Mouse (Mus musculus) neural tube, embryonic 11.5 days (tissue): ENCODE measurements around the gene Ergic1. TPM values are rescaled to one million over a fixed set of nuclear protein-coding genes. Genes with fewer than 3 reads are reported as not detected.
A peak's percentile ranks its signal among the peaks of the same experiment; 100 is the strongest.

Experiments used
- ATAC-seq: fragments of 200-750 bp; cut with Nextera tagmentation; 2 replicates; pipeline ENCODE4 v1.8.0; 2017; ENCODE audit warnings: moderate number of reproducible peaks, mild to moderate bottlenecking, moderate TSS enrichment, moderate library complexity; ENCODE audit not compliant: insufficient read depth, low FRiP score, low TSS enrichment
- DNase-seq: peaks from one replicate; pipeline ENCODE4 v3.0.0-alpha.2; 2015; ENCODE audit warnings: low spot score
- H3K27ac ChIP-seq: fragments of 300-500 bp; sonication (generic); 2 replicates; pipeline ENCODE4 v1.5.1; 2014; ENCODE audit warnings: low read depth, mild to moderate bottlenecking, low read length
- H3K27me3 ChIP-seq: fragments of 300-500 bp; sonication (generic); 2 replicates; pipeline ENCODE4 v1.6.1; 2014; ENCODE audit warnings: mild to moderate bottlenecking, low read length, mixed read lengths; ENCODE audit not compliant: control insufficient read depth, insufficient read depth
- H3K36me3 ChIP-seq: fragments of 300-500 bp; sonication (generic); 2 replicates; pipeline ENCODE4 v1.6.1; 2014; ENCODE audit warnings: mild to moderate bottlenecking, low read length, moderate library complexity, mixed read lengths; ENCODE audit not compliant: control insufficient read depth, insufficient read depth
- H3K4me1 ChIP-seq: fragments of 300-500 bp; sonication (generic); 2 replicates; pipeline ENCODE4 v1.6.1; 2014; ENCODE audit warnings: low read length, mixed read lengths; ENCODE audit not compliant: control insufficient read depth, insufficient read depth
- H3K4me2 ChIP-seq: fragments of 300-500 bp; sonication (generic); 2 replicates; pipeline ENCODE4 v1.6.1; 2014; ENCODE audit warnings: low read depth, mild to moderate bottlenecking, moderate library complexity
- H3K4me3 ChIP-seq: fragments of 300-500 bp; sonication (generic); 2 replicates; pipeline ENCODE4 v1.5.1; 2014; ENCODE audit warnings: low read depth, low read length
- H3K9ac ChIP-seq: fragments of 300-500 bp; sonication (generic); 2 replicates; pipeline ENCODE4 v1.6.1; 2014; ENCODE audit warnings: mild to moderate bottlenecking, low read length
- H3K9me3 ChIP-seq: fragments of 300-500 bp; sonication (generic); 2 replicates; pipeline ENCODE4 v1.6.1; 2016; ENCODE audit warnings: low read length; ENCODE audit not compliant: control insufficient read depth
- WGBS: fragments of 180-500 bp; shearing (Covaris S2); extraction: QIAGEN DNeasy Blood & Tissue Kit; methylation state at CpG from one replicate; pipeline ENCODE4 v1.1.7; 2014; 5-methylcytosine and 5-hydroxymethylcytosine counted together
- polyA plus RNA-seq: library from polyadenylated mRNA; unstranded; fragments of >200 nt; fragmentation: Nextera tagmentation; extraction: Ambion mirVana; gene quantifications from 2 replicates; pipeline ENCODE4 v1.2.1, GENCODE M21; 2014

Ergic1 gene
- polyA plus RNA-seq, 1 experiment from 2014 or later = 126 TPM

- H3K4me2 ChIP-seq = no peak overlapping the region
- no peak for ATAC-seq
- WGBS = 11% methylated on average over 12 of the region's 12 CpGs
- H3K4me3 ChIP-seq = no peak overlapping the region
- H3K36me3 ChIP-seq = no peaks in the 10 kb centered on the region
- no peak overlapping the region for H3K27ac ChIP-seq
- H3K9ac ChIP-seq = no peak overlapping the region
- no peaks in the 10 kb centered on the region for H3K9me3 ChIP-seq
- H3K27me3 ChIP-seq = no peaks in the 10 kb centered on the region
- DNase-seq = no peak
- H3K4me1 ChIP-seq = no peaks in the 10 kb centered on the region
These were observed 12.0 kb upstream of the Ergic1 start for GRCm38 (mm10) chr17:26549148-26549809.

- no peak for ATAC-seq
- WGBS = 87% methylated on average over 6 of the region's 6 CpGs
These were observed 10.2 kb upstream of the Ergic1 start for GRCm38 (mm10) chr17:26551104-26551503.

GRCm38 (mm10) chr17:26553033-26553432 is 8.3 kb upstream of the Ergic1 start:
- no peaks in the 10 kb centered on the region for H3K9me3 ChIP-seq
- no peak for ATAC-seq
- H3K4me1 ChIP-seq = no peaks in the 10 kb centered on the region
- no peak overlapping the region for H3K9ac ChIP-seq
- H3K36me3 ChIP-seq = no peaks in the 10 kb centered on the region
- no peak overlapping the region for H3K4me2 ChIP-seq
- DNase-seq = no peak
- 81% methylated on average over 3 of the region's 3 CpGs for WGBS
- no peaks in the 10 kb centered on the region for H3K27me3 ChIP-seq
- H3K27ac ChIP-seq = no peak overlapping the region
- H3K4me3 ChIP-seq = no peak overlapping the region

More at GRCm38 (mm10) chr17:26551104-26551503, 10.2 kb upstream of the Ergic1 start:
- no peak overlapping the region for H3K4me3 ChIP-seq
- no peaks in the 10 kb centered on the region for H3K4me1 ChIP-seq
- DNase-seq = no peak
- H3K27ac ChIP-seq = no peak overlapping the region
- no peaks in the 10 kb centered on the region for H3K27me3 ChIP-seq
- no peak overlapping the region for H3K9ac ChIP-seq
- H3K9me3 ChIP-seq = no peaks in the 10 kb centered on the region
- H3K36me3 ChIP-seq = no peaks in the 10 kb centered on the region
- no peak overlapping the region for H3K4me2 ChIP-seq

GRCm38 (mm10) chr17:26560526-26561289 is 581 bp upstream of the Ergic1 start:
- Histone ChIP-seq H3K36me3 (0 out of 2 replicates have a peak, but pooled peaks cover 2% of the 10 kb centered on the region), H3K4me1 (peaks cover 11% of the 10 kb centered on the region), H3K9ac (peak overlapping the region; percentile 87), H3K27me3 (no peaks in the 10 kb centered on the region), H3K9me3 (no peaks in the 10 kb centered on the region), H3K4me2 (peak overlapping the region; percentile 95), H3K4me3 (peak overlapping the region; percentile 67), H3K27ac (peak overlapping the region; percentile 65; the same call in 1 of the 2 replicates)
- no peak for DNase-seq
- 0 out of 2 replicates have a peak, but pooled peaks have one; percentile 23 for ATAC-seq
- 40% methylated on average over 9 of the region's 9 CpGs for WGBS

- peak; percentile 24 for DNase-seq
These were observed 427 bp downstream of the Ergic1 start, which contains the start of gene Dusp1 for GRCm38 (mm10) chr17:26561651-26562181. TSS of gene Dusp1 (minus strand) at chr17:26562128.

GRCm38 (mm10) chr17:26562292-26562691 is 1.0 kb downstream of the Ergic1 start:
- Histone ChIP-seq H3K9ac (peak overlapping the region; percentile 87), H3K4me3 (peak overlapping the region; percentile 67), H3K36me3 (0 out of 2 replicates have a peak, but pooled peaks cover 2% of the 10 kb centered on the region), H3K27ac (no peak overlapping the region), H3K4me2 (peak overlapping the region; percentile 95), H3K4me1 (peaks cover 11% of the 10 kb centered on the region), H3K9me3 (no peaks in the 10 kb centered on the region), H3K27me3 (no peaks in the 10 kb centered on the region)
- ATAC-seq (no peak), DNase-seq (no peak)
- 83% methylated on average over 4 of the region's 4 CpGs for WGBS

More at GRCm38 (mm10) chr17:26561651-26562181, 427 bp downstream of the Ergic1 start, which contains the start of gene Dusp1:
- 0 out of 2 replicates have a peak, but pooled peaks cover 2% of the 10 kb centered on the region for H3K36me3 ChIP-seq
- H3K27ac ChIP-seq = peak within 1 kb of the TSS; percentile 65; the same call in 1 of the 2 replicates
- H3K27me3 ChIP-seq = no peaks in the 10 kb centered on the region
- WGBS = 1% methylated on average over 24 of the region's 25 CpGs
- no peaks in the 10 kb centered on the region for H3K9me3 ChIP-seq
- peak; percentile 81 for ATAC-seq
- peak within 1 kb of the TSS; percentile 67 for H3K4me3 ChIP-seq
- peak within 1 kb of the TSS; percentile 87 for H3K9ac ChIP-seq
- H3K4me2 ChIP-seq = peak within 1 kb of the TSS; percentile 95
- peaks cover 11% of the 10 kb centered on the region for H3K4me1 ChIP-seq

GRCm38 (mm10) chr17:26563476-26563875 is 2.2 kb downstream of the Ergic1 start:
- DNase-seq = no peak
- H3K9me3 ChIP-seq = no peaks in the 10 kb centered on the region
- H3K4me1 ChIP-seq = peaks cover 11% of the 10 kb centered on the region
- H3K27me3 ChIP-seq = no peaks in the 10 kb centered on the region
- no peak overlapping the region for H3K4me2 ChIP-seq
- no peak overlapping the region for H3K27ac ChIP-seq
- H3K9ac ChIP-seq = no peak overlapping the region
- no peak overlapping the region for H3K4me3 ChIP-seq
- no peak for ATAC-seq
- peaks cover 6% of the 10 kb centered on the region; the same call in 1 of the 2 replicates for H3K36me3 ChIP-seq
- WGBS = 87% methylated on average over 6 of the region's 6 CpGs

GRCm38 (mm10) chr17:26564439-26564838 is 3.1 kb downstream of the Ergic1 start:
- WGBS = 73% methylated on average over 9 of the region's 9 CpGs
- DNase-seq (no peak), ATAC-seq (no peak)
- Histone ChIP-seq H3K4me1 (peaks cover 11% of the 10 kb centered on the region), H3K36me3 (peaks cover 6% of the 10 kb centered on the region; the same call in 1 of the 2 replicates), H3K9me3 (no peaks in the 10 kb centered on the region), H3K27me3 (no peaks in the 10 kb centered on the region), H3K9ac (no peak overlapping the region), H3K4me2 (no peak overlapping the region), H3K27ac (no peak overlapping the region), H3K4me3 (no peak overlapping the region)
